Mouse (Mus musculus): ENCODE measurements around the gene Akap13. TPM values are rescaled to one million over a fixed set of nuclear protein-coding genes. Genes with fewer than 3 reads are reported as not detected.

Gene Akap13
- polyA plus RNA-seq, 1 experiment from 2014 or later = 29.5 TPM

- DNase-seq (ENCODE audit: low spot score) (no peak), ATAC-seq (ENCODE audit: insufficient read depth, low FRiP score, low TSS enrichment) (no peak)
- H3K4me3 ChIP-seq (ENCODE audit: low read depth, low read length) = no peak overlapping the region
- H3K27me3 ChIP-seq (ENCODE audit: control insufficient read depth, insufficient read depth, low read length) = no peaks in the 10 kb centered on the region
- H3K4me1 ChIP-seq (ENCODE audit: control insufficient read depth, insufficient read depth, low read length) = no peaks in the 10 kb centered on the region
- no peaks in the 10 kb centered on the region for H3K36me3 ChIP-seq (ENCODE audit: control insufficient read depth, insufficient read depth, low read length)
- WGBS = 52% methylated on average over 6 of the region's 6 CpGs
- no peak overlapping the region for H3K4me2 ChIP-seq (ENCODE audit: low read depth)
- H3K9me3 ChIP-seq (ENCODE audit: control insufficient read depth, low read length) = no peaks in the 10 kb centered on the region
- no peak overlapping the region for H3K27ac ChIP-seq (ENCODE audit: low read depth, low read length)
- H3K9ac ChIP-seq (ENCODE audit: low read length) = no peak overlapping the region
Observed at GRCm38 (mm10) chr7:75520531-75520930, 65.2 kb downstream of the Akap13 start.

DNA sequence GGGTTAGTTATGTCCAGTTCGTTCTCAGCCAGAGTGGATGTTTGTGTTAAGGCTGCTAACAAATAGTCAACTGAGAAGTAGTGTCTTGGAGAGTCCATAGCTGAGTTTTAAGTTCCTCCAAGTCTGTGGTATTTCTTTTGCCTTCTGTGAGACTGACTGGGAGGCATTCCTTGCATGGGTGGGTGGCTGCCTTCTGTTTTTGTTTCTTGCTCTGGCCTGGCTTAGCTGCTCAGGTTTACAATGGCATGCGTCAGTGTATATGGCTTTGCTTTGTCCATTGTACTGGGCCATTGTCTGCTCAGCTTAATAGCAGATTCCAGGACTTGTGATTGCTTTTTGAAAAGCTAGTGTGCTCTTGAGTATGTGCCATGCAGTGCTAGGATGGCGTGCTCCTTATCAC is 65.9 kb downstream of the Akap13 start:
- H3K9me3 ChIP-seq (ENCODE audit: control insufficient read depth, low read length) = no peaks in the 10 kb centered on the region
- no peak for ATAC-seq (ENCODE audit: insufficient read depth, low FRiP score, low TSS enrichment)
- H3K4me2 ChIP-seq (ENCODE audit: low read depth) = no peak overlapping the region
- H3K27ac ChIP-seq (ENCODE audit: low read depth, low read length) = no peak overlapping the region
- H3K36me3 ChIP-seq (ENCODE audit: control insufficient read depth, insufficient read depth, low read length) = no peaks in the 10 kb centered on the region
- H3K4me3 ChIP-seq (ENCODE audit: low read depth, low read length) = no peak overlapping the region
- no peak for DNase-seq (ENCODE audit: low spot score)
- H3K9ac ChIP-seq (ENCODE audit: low read length) = no peak overlapping the region
- H3K27me3 ChIP-seq (ENCODE audit: control insufficient read depth, insufficient read depth, low read length) = no peaks in the 10 kb centered on the region
- WGBS = 37% methylated on average over 3 of the region's 3 CpGs
- no peaks in the 10 kb centered on the region for H3K4me1 ChIP-seq (ENCODE audit: control insufficient read depth, insufficient read depth, low read length)

- H3K4me3 ChIP-seq (ENCODE audit: low read depth, low read length) = no peak overlapping the region
- 90% methylated on average over 3 of the region's 3 CpGs for WGBS
- no peaks in the 10 kb centered on the region for H3K4me1 ChIP-seq (ENCODE audit: control insufficient read depth, insufficient read depth, low read length)
- no peaks in the 10 kb centered on the region for H3K27me3 ChIP-seq (ENCODE audit: control insufficient read depth, insufficient read depth, low read length)
- ATAC-seq (ENCODE audit: insufficient read depth, low FRiP score, low TSS enrichment) (no peak), DNase-seq (ENCODE audit: low spot score) (no peak)
- no peaks in the 10 kb centered on the region for H3K9me3 ChIP-seq (ENCODE audit: control insufficient read depth, low read length)
- H3K36me3 ChIP-seq (ENCODE audit: control insufficient read depth, insufficient read depth, low read length) = no peaks in the 10 kb centered on the region
- no peak overlapping the region for H3K4me2 ChIP-seq (ENCODE audit: low read depth)
- no peak overlapping the region for H3K9ac ChIP-seq (ENCODE audit: low read length)
- no peak overlapping the region for H3K27ac ChIP-seq (ENCODE audit: low read depth, low read length)
Observed at GRCm38 (mm10) chr7:75522226-75522625, 66.9 kb downstream of the Akap13 start.

- Histone ChIP-seq H3K9ac (ENCODE audit: low read length) (no peak overlapping the region), H3K36me3 (ENCODE audit: control insufficient read depth, insufficient read depth, low read length) (no peaks in the 10 kb centered on the region), H3K27me3 (ENCODE audit: control insufficient read depth, insufficient read depth, low read length) (no peaks in the 10 kb centered on the region), H3K4me1 (ENCODE audit: control insufficient read depth, insufficient read depth, low read length) (no peaks in the 10 kb centered on the region), H3K9me3 (ENCODE audit: control insufficient read depth, low read length) (no peaks in the 10 kb centered on the region), H3K4me2 (ENCODE audit: low read depth) (no peak overlapping the region), H3K4me3 (ENCODE audit: low read depth, low read length) (no peak overlapping the region), H3K27ac (ENCODE audit: low read depth, low read length) (no peak overlapping the region)
- ATAC-seq (ENCODE audit: insufficient read depth, low FRiP score, low TSS enrichment) = no peak
- DNase-seq (ENCODE audit: low spot score) = no peak
Observed at GRCm38 (mm10) chr7:75524789-75525569, 69.6 kb downstream of the Akap13 start.

DNA sequence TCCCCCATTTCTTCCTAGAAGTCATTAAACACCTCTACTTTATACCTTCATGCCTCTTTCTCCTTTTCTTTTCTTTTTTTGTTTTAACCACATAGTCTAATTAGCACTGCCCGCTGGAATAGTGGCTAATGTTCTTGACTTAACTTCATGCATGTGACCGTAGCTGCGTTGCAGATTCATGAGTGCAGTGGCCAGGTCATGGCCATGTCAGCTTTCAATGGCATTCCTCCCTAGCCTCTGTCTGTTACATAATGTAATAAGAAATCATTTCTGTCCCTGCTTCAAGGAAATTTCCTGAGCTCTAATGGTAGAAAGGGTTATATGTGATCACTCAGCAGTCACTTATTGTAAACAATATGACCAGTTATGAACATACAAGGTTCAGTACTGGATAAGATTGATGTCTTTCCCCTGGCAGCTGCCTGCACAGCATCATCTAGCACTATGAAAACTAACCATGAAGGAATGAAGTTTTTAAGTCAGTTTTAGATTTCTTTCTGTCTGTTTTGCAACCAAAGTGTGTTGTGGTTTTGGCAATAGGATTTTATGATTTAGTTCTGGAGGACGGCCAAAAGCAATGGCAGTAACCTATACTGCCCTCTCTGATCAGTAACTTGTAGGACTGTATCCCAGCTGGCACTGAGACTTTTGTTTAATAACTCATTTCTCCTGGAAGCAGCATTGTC is 70.5 kb downstream of the Akap13 start:
- Histone ChIP-seq H3K4me3 (ENCODE audit: low read depth, low read length) (no peak overlapping the region), H3K4me2 (ENCODE audit: low read depth) (no peak overlapping the region), H3K27me3 (ENCODE audit: control insufficient read depth, insufficient read depth, low read length) (no peaks in the 10 kb centered on the region), H3K4me1 (ENCODE audit: control insufficient read depth, insufficient read depth, low read length) (no peaks in the 10 kb centered on the region), H3K9me3 (ENCODE audit: control insufficient read depth, low read length) (no peaks in the 10 kb centered on the region), H3K36me3 (ENCODE audit: control insufficient read depth, insufficient read depth, low read length) (no peaks in the 10 kb centered on the region), H3K9ac (ENCODE audit: low read length) (no peak overlapping the region), H3K27ac (ENCODE audit: low read depth, low read length) (no peak overlapping the region)
- ATAC-seq (ENCODE audit: insufficient read depth, low FRiP score, low TSS enrichment) (no peak), DNase-seq (ENCODE audit: low spot score) (no peak)
- WGBS = 85% methylated on average over 4 of the region's 4 CpGs

- Histone ChIP-seq H3K27me3 (ENCODE audit: control insufficient read depth, insufficient read depth, low read length) (no peaks in the 10 kb centered on the region), H3K4me2 (ENCODE audit: low read depth) (no peak overlapping the region), H3K27ac (ENCODE audit: low read depth, low read length) (no peak overlapping the region), H3K4me3 (ENCODE audit: low read depth, low read length) (no peak overlapping the region), H3K9me3 (ENCODE audit: control insufficient read depth, low read length) (no peaks in the 10 kb centered on the region), H3K4me1 (ENCODE audit: control insufficient read depth, insufficient read depth, low read length) (no peaks in the 10 kb centered on the region), H3K36me3 (ENCODE audit: control insufficient read depth, insufficient read depth, low read length) (no peaks in the 10 kb centered on the region), H3K9ac (ENCODE audit: low read length) (no peak overlapping the region)
- no peak for ATAC-seq (ENCODE audit: insufficient read depth, low FRiP score, low TSS enrichment)
- 87% methylated on average over 4 of the region's 4 CpGs for WGBS
- no peak for DNase-seq (ENCODE audit: low spot score)
Observed at GRCm38 (mm10) chr7:75528751-75529150, 73.4 kb downstream of the Akap13 start.

- H3K9ac ChIP-seq (ENCODE audit: low read length) = no peak overlapping the region
- ATAC-seq (ENCODE audit: insufficient read depth, low FRiP score, low TSS enrichment) (no peak), DNase-seq (ENCODE audit: low spot score) (no peak)
- H3K4me2 ChIP-seq (ENCODE audit: low read depth) = no peak overlapping the region
- no peaks in the 10 kb centered on the region for H3K4me1 ChIP-seq (ENCODE audit: control insufficient read depth, insufficient read depth, low read length)
- 89% methylated on average over 7 of the region's 7 CpGs for WGBS
- no peak overlapping the region for H3K4me3 ChIP-seq (ENCODE audit: low read depth, low read length)
- no peaks in the 10 kb centered on the region for H3K9me3 ChIP-seq (ENCODE audit: control insufficient read depth, low read length)
- H3K27ac ChIP-seq (ENCODE audit: low read depth, low read length) = no peak overlapping the region
- H3K36me3 ChIP-seq (ENCODE audit: control insufficient read depth, insufficient read depth, low read length) = no peaks in the 10 kb centered on the region
- no peaks in the 10 kb centered on the region for H3K27me3 ChIP-seq (ENCODE audit: control insufficient read depth, insufficient read depth, low read length)
Observed at GRCm38 (mm10) chr7:75529857-75530437, 74.6 kb downstream of the Akap13 start.

- H3K36me3 ChIP-seq (ENCODE audit: control insufficient read depth, insufficient read depth, low read length) = no peaks in the 10 kb centered on the region
- no peak overlapping the region for H3K9ac ChIP-seq (ENCODE audit: low read length)
- 88% methylated on average over 3 of the region's 3 CpGs for WGBS
- no peak overlapping the region for H3K4me2 ChIP-seq (ENCODE audit: low read depth)
- no peaks in the 10 kb centered on the region for H3K9me3 ChIP-seq (ENCODE audit: control insufficient read depth, low read length)
- DNase-seq (ENCODE audit: low spot score) = no peak
- no peak overlapping the region for H3K4me3 ChIP-seq (ENCODE audit: low read depth, low read length)
- no peak for ATAC-seq (ENCODE audit: insufficient read depth, low FRiP score, low TSS enrichment)
- H3K4me1 ChIP-seq (ENCODE audit: control insufficient read depth, insufficient read depth, low read length) = no peaks in the 10 kb centered on the region
- no peak overlapping the region for H3K27ac ChIP-seq (ENCODE audit: low read depth, low read length)
- H3K27me3 ChIP-seq (ENCODE audit: control insufficient read depth, insufficient read depth, low read length) = no peaks in the 10 kb centered on the region
Observed at GRCm38 (mm10) chr7:75530642-75531041, 75.3 kb downstream of the Akap13 start.

DNA sequence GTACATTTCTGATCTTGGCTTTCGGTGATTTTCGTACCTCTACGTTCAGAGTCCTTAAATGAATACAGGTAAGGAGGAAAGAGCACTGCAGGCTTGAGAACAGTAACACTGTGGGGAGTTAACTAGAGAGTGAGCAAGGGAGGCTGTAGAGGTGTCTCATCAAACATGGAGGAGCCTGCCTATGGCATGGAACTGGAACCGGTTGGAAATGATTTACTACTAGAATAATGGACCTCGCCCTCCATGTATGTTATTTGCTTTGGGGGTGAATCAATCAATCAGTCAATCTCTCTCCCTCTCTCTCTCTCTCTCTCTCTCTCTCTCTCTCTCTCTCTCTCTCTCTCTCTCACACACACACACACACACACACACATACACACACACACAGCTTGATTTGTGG is 77.7 kb downstream of the Akap13 start:
- 91% methylated on average over 5 of the region's 5 CpGs for WGBS
- DNase-seq (ENCODE audit: low spot score) = no peak
- Histone ChIP-seq H3K36me3 (ENCODE audit: control insufficient read depth, insufficient read depth, low read length) (no peaks in the 10 kb centered on the region), H3K27me3 (ENCODE audit: control insufficient read depth, insufficient read depth, low read length) (no peaks in the 10 kb centered on the region), H3K9ac (ENCODE audit: low read length) (no peak overlapping the region), H3K9me3 (ENCODE audit: control insufficient read depth, low read length) (no peaks in the 10 kb centered on the region), H3K4me1 (ENCODE audit: control insufficient read depth, insufficient read depth, low read length) (no peaks in the 10 kb centered on the region), H3K4me3 (ENCODE audit: low read depth, low read length) (no peak overlapping the region), H3K4me2 (ENCODE audit: low read depth) (no peak overlapping the region), H3K27ac (ENCODE audit: low read depth, low read length) (no peak overlapping the region)
- no peak for ATAC-seq (ENCODE audit: insufficient read depth, low FRiP score, low TSS enrichment)
